Mouse (Mus musculus): ENCODE data around the gene Plin5. TPM values are rescaled to one million over a fixed set of nuclear protein-coding genes. Genes with fewer than 3 reads are reported as not detected.

Gene Plin5
- total and polyA plus RNA-seq, 3 experiments, result not detected

DNA sequence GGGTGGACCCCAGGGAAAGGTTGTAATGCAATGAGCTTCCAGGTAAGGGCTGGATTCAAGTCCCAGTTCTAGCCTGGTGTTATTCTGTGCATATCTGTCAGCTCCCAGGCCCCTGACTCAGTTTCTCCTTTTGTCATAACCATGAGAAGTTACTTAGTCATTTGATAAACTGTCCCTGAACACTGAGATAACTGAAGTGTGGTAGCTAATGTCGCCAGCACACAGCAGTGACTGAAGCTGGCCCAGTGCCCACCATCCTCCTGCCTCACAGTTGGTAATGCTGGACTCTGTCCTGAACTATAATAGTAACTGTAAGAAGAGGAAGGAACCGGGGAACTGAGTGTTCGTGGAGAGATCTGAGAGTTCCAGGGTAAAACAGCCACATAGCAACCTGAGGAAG is 47.1 kb upstream of the Plin5 start:
- Histone ChIP-seq H3K9me3 (replicated peaks; ENCODE audit: insufficient read depth, low read length) (no peaks in the 10 kb centered on the region), H3K27ac (ENCODE audit: control insufficient read depth, low read depth, low read length) (peak overlapping the region; percentile 20; the same call in 1 of the 2 replicates), H3K79me2 (ENCODE audit: control insufficient read depth, insufficient read depth, low read length, poor library complexity) (no peaks in the 10 kb centered on the region), H3K27me3 (ENCODE audit: control insufficient read depth in 1 of 2, insufficient read depth in 2 of 2, low read length in 2 of 2) (no peaks in the 10 kb centered on the region), H3K9ac (ENCODE audit: control insufficient read depth, low read depth, low read length, poor library complexity, severe bottlenecking) (no peak overlapping the region), H3K36me3 (ENCODE audit: control insufficient read depth in 1 of 2, insufficient read depth in 2 of 2, low read length in 2 of 2) (peaks cover 0 to 22% of the 10 kb centered on the region in 2 experiments; a peak in 2 of 4 replicates), H3K4me1 (ENCODE audit: control insufficient read depth in 1 of 2, insufficient read depth in 2 of 2, low read length in 2 of 2) (peaks cover 9 to 28% of the 10 kb centered on the region in 2 experiments), H3K4me3 (ENCODE audit: control insufficient read depth in 1 of 2, insufficient read depth in 1 of 2, low read depth in 2 of 2, low read length in 2 of 2) (no peak overlapping the region)
- no peak for TF ChIP-seq UBTF (IDR thresholded peaks at IDR 0.05; ENCODE audit: borderline replicate concordance, insufficient read depth, low read depth, low read length)
- TF ChIP-seq USF1 (IDR thresholded peaks at IDR 0.05; ENCODE audit: low read depth, low read length), result no peak
- no peak for TF ChIP-seq TBP (IDR thresholded peaks at IDR 0.05; ENCODE audit: low read depth, low read length)
- peak in 1 of 2 experiments; percentile 62; a peak in 3 of 4 replicates for TF ChIP-seq EP300 (IDR thresholded peaks at IDR 0.05; ENCODE audit: low read depth in 1 of 2, low read length in 2 of 2)
- TF ChIP-seq CHD2 (IDR thresholded peaks at IDR 0.05; ENCODE audit: low read length), result no peak
- no peak for TF ChIP-seq ZNF384 (IDR thresholded peaks at IDR 0.05; ENCODE audit: low read depth, low read length)
- TF ChIP-seq NELFE (IDR thresholded peaks at IDR 0.05; ENCODE audit: low read depth, low read length), result no peak
- no peak for TF ChIP-seq ELF1 (IDR thresholded peaks at IDR 0.05; ENCODE audit: low read depth, low read length)
- no peak for TF ChIP-seq MYB (IDR thresholded peaks at IDR 0.05; ENCODE audit: low read depth, low read length)
- no peak for TF ChIP-seq CTCF (IDR thresholded peaks at IDR 0.05 in 2 of 3, conservative IDR thresholded peaks at IDR 0.05 in 1 of 3; ENCODE audit: control insufficient read depth in 1 of 3, insufficient read depth in 1 of 3, low read depth in 2 of 3, low read length in 3 of 3, poor library complexity in 1 of 3, severe bottlenecking in 1 of 3)
- no peak for TF ChIP-seq NRF1 (IDR thresholded peaks at IDR 0.05; ENCODE audit: insufficient read depth, low read depth, low read length, poor library complexity, severe bottlenecking)
- TF ChIP-seq MAX (IDR thresholded peaks at IDR 0.05; ENCODE audit: low read length), result no peak
- no peak for TF ChIP-seq USF2 (IDR thresholded peaks at IDR 0.05; ENCODE audit: borderline replicate concordance in 1 of 2, insufficient read depth in 1 of 2, low read depth in 1 of 2, low read length in 2 of 2)
- TF ChIP-seq MAZ (IDR thresholded peaks at IDR 0.05; ENCODE audit: low read depth, low read length), result no peak
- TF ChIP-seq KAT2A (conservative IDR thresholded peaks at IDR 0.05; ENCODE audit: low read depth, low read length), result no peak
- no peak for TF ChIP-seq POLR2AphosphoS2 (IDR thresholded peaks at IDR 0.05; ENCODE audit: low read length)
- TF ChIP-seq MXI1 (IDR thresholded peaks at IDR 0.05; ENCODE audit: low read depth, low read length), result no peak
- TF ChIP-seq TAL1 (IDR thresholded peaks at IDR 0.05; ENCODE audit: low read length), result peak; percentile 23
- no peak for TF ChIP-seq JUND (IDR thresholded peaks at IDR 0.05; ENCODE audit: low read depth, low read length)
- no peak for TF ChIP-seq HCFC1 (IDR thresholded peaks at IDR 0.05; ENCODE audit: low read depth, low read length)
- no peak for TF ChIP-seq GABPA (IDR thresholded peaks at IDR 0.05; ENCODE audit: low read depth, low read length)
- TF ChIP-seq POLR2AphosphoS5 (IDR thresholded peaks at IDR 0.05; ENCODE audit: borderline replicate concordance, low read depth, low read length), result no peak
- peak; percentile 30; the same call in 1 of the 2 replicates for TF ChIP-seq TCF12 (IDR thresholded peaks at IDR 0.05; ENCODE audit: low read depth, low read length)
- no peak for TF ChIP-seq E2F4 (IDR thresholded peaks at IDR 0.05; ENCODE audit: borderline replicate concordance, low read depth, low read length)
- no peak for TF ChIP-seq ZMIZ1 (IDR thresholded peaks at IDR 0.05; ENCODE audit: low read depth, low read length)
- no peak for TF ChIP-seq ZC3H11A (IDR thresholded peaks at IDR 0.05; ENCODE audit: low read depth, low read length)
- no peak for TF ChIP-seq ZKSCAN1 (IDR thresholded peaks at IDR 0.05; ENCODE audit: low read depth, low read length)
- no peak for TF ChIP-seq SMC3 (IDR thresholded peaks at IDR 0.05; ENCODE audit: low read depth, low read length)
- TF ChIP-seq POLR2A (IDR thresholded peaks at IDR 0.05; ENCODE audit: control insufficient read depth in 1 of 2, insufficient read depth in 1 of 2, low read depth in 1 of 2, low read length in 2 of 2, poor library complexity in 1 of 2), result no peak
- peak; percentile 68 for TF ChIP-seq GATA1 (IDR thresholded peaks at IDR 0.05; ENCODE audit: low read depth, low read length)
- peak; percentile 38; the same call in 1 of the 2 replicates for TF ChIP-seq ETS1 (IDR thresholded peaks at IDR 0.05; ENCODE audit: low read depth, low read length)
- TF ChIP-seq MEF2A (IDR thresholded peaks at IDR 0.05; ENCODE audit: extremely low read depth, insufficient replicate concordance, low read depth, low read length, poor library complexity, severe bottlenecking), result no peak
- TF ChIP-seq SIN3A (IDR thresholded peaks at IDR 0.05; ENCODE audit: low read length), result no peak
- no peak for TF ChIP-seq RCOR1 (IDR thresholded peaks at IDR 0.05; ENCODE audit: low read depth, low read length)
- no peak for TF ChIP-seq BHLHE40 (IDR thresholded peaks at IDR 0.05; ENCODE audit: borderline replicate concordance, low read depth, low read length)
- no peak for TF ChIP-seq MAFK (IDR thresholded peaks at IDR 0.05; ENCODE audit: borderline replicate concordance, low read depth, low read length)
- no peak for TF ChIP-seq MYC (IDR thresholded peaks at IDR 0.05; ENCODE audit: low read depth, low read length)
- DNase-seq (ENCODE audit: low read depth, low spot score), result peak; percentile 80
